Mouse (Mus musculus): ENCODE results near the gene Prmt6. TPM values are rescaled to one million over a fixed set of nuclear protein-coding genes. Genes with fewer than 3 reads are reported as not detected.

Gene Prmt6
- 5.8 and 11.7 TPM in 2 replicates for polyA plus RNA-seq (2012; rRNA removed; ENCODE audit: low replicate concordance)

GRCm38 (mm10) chr3:110250839-110251700 is at the start of gene Prmt6:
TSS of gene Prmt6 (minus strand) at chr3:110250998.

Other genes with a start within 250 kb of the Prmt6 start
- gene Ntng1, start 107.0 kb downstream of the Prmt6 start, polyA plus RNA-seq (2012; rRNA removed; ENCODE audit: low replicate concordance): 0.10 and 1.6 TPM in 2 replicates

Measured in subcutaneous adipose tissue, adult 2 months (tissue).